Mouse (Mus musculus) testis, adult 2 months (tissue): Measurements from ENCODE around the gene Eef1g.

ENCODE experiments used
- CTCF ChIP-seq: fragments of 200-500 bp; IDR thresholded peaks from 2 replicates; pipeline ENCODE4 v1.5.1; 2012; ENCODE audit warnings: low read depth, mild to moderate bottlenecking, inconsistent platforms, low read length, moderate library complexity; ENCODE audit not compliant: control insufficient read depth, insufficient read depth, insufficient replicate concordance
- POLR2A ChIP-seq: fragments of 200-500 bp; IDR thresholded peaks from 2 replicates; pipeline ENCODE4 v1.6.1; 2012; ENCODE audit warnings: low read depth, mild to moderate bottlenecking, inconsistent platforms, low read length, moderate library complexity; ENCODE audit not compliant: control insufficient read depth

- TF ChIP-seq CTCF (no peak), POLR2A (no peak)
Measured at GRCm38 (mm10) chr19:8990432-8991102, 23.7 kb downstream of the Eef1g start.
